Mouse (Mus musculus) lung, postnatal 25 days (tissue): ENCODE results near the gene Vmn1r19.
"Not testable (repeated sequence)": the region's sequence is repeated elsewhere in the genome, so short reads cannot be mapped to it uniquely, and the experiment has no call there.

ENCODE experiments used
- DNase-seq: peaks from one replicate; pipeline ENCODE4 v3.0.0; 2022; ENCODE audit warnings: low spot score

The Vmn1r19 gene

GRCm38 (mm10) chr6:57403480-57403879 lies at the start of gene Vmn1r19:
Gene Vmn1r19 (plus strand): TSS chr6:57403780.
- DNase-seq = not testable (repeated sequence)

GRCm38 (mm10) chr6:57356864-57357263 lies 46.7 kb upstream of the Vmn1r19 start:
- no peak for DNase-seq

GRCm38 (mm10) chr6:57363627-57364026 lies 40.0 kb upstream of the Vmn1r19 start, which contains the start of gene Vmn1r17:
Gene Vmn1r17 (minus strand): TSS chr6:57363727.
- DNase-seq = no peak

GRCm38 (mm10) chr6:57365866-57366265 lies 37.7 kb upstream of the Vmn1r19 start:
- not testable (repeated sequence) for DNase-seq

- DNase-seq = no peak
Observed at GRCm38 (mm10) chr6:57367496-57367895, 36.1 kb upstream of the Vmn1r19 start.

GRCm38 (mm10) chr6:57395683-57396082 lies 7.9 kb upstream of the Vmn1r19 start, which contains the start of gene Vmn1r18:
Gene Vmn1r18 (minus strand): TSS chr6:57395783.
- DNase-seq = no peak

GRCm38 (mm10) chr6:57428630-57429029 lies 25.1 kb downstream of the Vmn1r19 start, which contains the start of gene Vmn1r20:
Gene Vmn1r20 (plus strand): TSS chr6:57428930.
- DNase-seq = no peak

GRCm38 (mm10) chr6:57431196-57431595 lies 27.6 kb downstream of the Vmn1r19 start:
- DNase-seq = peak; percentile 1
